ENCODE assay signal across 10 mouse cellular contexts in genomic region chr17:26505181-26505581, GRCm38 (mm10). TPM values are rescaled to one million over a fixed set of nuclear protein-coding genes. Genes with fewer than 3 reads are reported as not detected.
DNase-seq lines count a peak whose midpoint lies in the region; ATAC-seq and TF ChIP-seq lines count a peak whose summit lies in the region.
"Had no signal": no experiment of that assay in that cellular context is flagged by ENCODE, and none has a peak within 500 bp of the region (broad histone marks: within the 10 kb centered on the region; RNA-seq: fewer than 3 reads in every experiment).

No protein-coding gene starts in this region.

- peaks cover 16% of the 10 kb centered on the region for H3K4me1 ChIP-seq in embryonic fibroblast, embryonic 13.5 days (ENCODE audit: control insufficient read depth, insufficient read depth, low read length)
- H3K4me1 ChIP-seq in midbrain, embryonic 15.5 days = peaks cover 53% of the 10 kb centered on the region

- H3K4me2 ChIP-seq in midbrain, embryonic 15.5 days = 0 out of 2 replicates have a peak overlapping the region, but pooled peaks have one; percentile 8

- no peak overlapping the region for H3K27ac ChIP-seq in embryonic fibroblast, embryonic 13.5 days (ENCODE audit: insufficient read depth, low read length)
- H3K27ac ChIP-seq in midbrain, embryonic 15.5 days = no peak overlapping the region

- WGBS in midbrain, embryonic 15.5 days = 82% methylated on average over 3 of the region's 3 CpGs

- 0 out of 2 replicates have a peak, but pooled peaks have one; percentile 59 for TF ChIP-seq POLR2A in embryonic fibroblast, embryonic 13.5 days (IDR thresholded peaks at IDR 0.05; ENCODE audit: low read depth, low read length)

- no peak for ATAC-seq in midbrain, embryonic 15.5 days (replicated peaks)

- H3K27me3 ChIP-seq in midbrain, embryonic 15.5 days (replicated peaks) = no peaks in the 10 kb centered on the region

- H3K9ac ChIP-seq in midbrain, embryonic 15.5 days = no peak overlapping the region

- no peaks in the 10 kb centered on the region for H3K9me3 ChIP-seq in midbrain, embryonic 15.5 days

- peak; percentile 39 for DNase-seq in kidney, adult 9 months
- no peak for DNase-seq in kidney, postnatal 14 days
- DNase-seq in induced T-regulatory cell, adult 2 months (ENCODE audit: low read depth) = peak; percentile 57
- DNase-seq in right cerebral cortex, postnatal 36 days (ENCODE audit: low spot score in 2 of 2) = no peak
- DNase-seq in thymus, postnatal 14 days = no peak
- no peak for DNase-seq in urinary bladder, adult 2 months (ENCODE audit: low spot score)
- DNase-seq: cerebellum, adult 11 months; right cerebral cortex, adult 18-20 months had no signal

- no peak for TF ChIP-seq CTCF in embryonic fibroblast, embryonic 13.5 days (IDR thresholded peaks at IDR 0.05; ENCODE audit: borderline replicate concordance, insufficient read depth, low read length)

- H3K4me3 ChIP-seq in embryonic fibroblast, embryonic 13.5 days (ENCODE audit: insufficient read depth, low read length) = no peak overlapping the region; the same call in 1 of the 2 replicates
- no peak overlapping the region for H3K4me3 ChIP-seq in midbrain, embryonic 15.5 days

- H3K36me3 ChIP-seq in midbrain, embryonic 15.5 days (replicated peaks) = no peaks in the 10 kb centered on the region

RNA-seq across cellular contexts. Expression of gene Ergic1, which starts 56.1 kb away (rescaled TPM):
- 376 and 420 TPM in 2 replicates for polyA plus RNA-seq in embryonic fibroblast, embryonic 13.5 days (2011; ENCODE audit: insufficient read length, low read depth, missing spikeins)
- 100 and 109 TPM in 2 replicates for polyA plus RNA-seq in midbrain, embryonic 15.5 days (2015; fragmentation: Nextera tagmentation; extraction: Ambion mirVana)
- 152 and 155 TPM in 2 replicates for polyA plus RNA-seq in urinary bladder, adult 2 months (2012; rRNA removed)

RNA-seq across cellular contexts. Expression of gene Dusp1, which starts 56.7 kb away (rescaled TPM):
- polyA plus RNA-seq in embryonic fibroblast, embryonic 13.5 days (2011; ENCODE audit: insufficient read length, low read depth, missing spikeins) = 36.3 and 60.1 TPM in 2 replicates
- 42.5 and 42.8 TPM in 2 replicates for polyA plus RNA-seq in midbrain, embryonic 15.5 days (2015; fragmentation: Nextera tagmentation; extraction: Ambion mirVana)
- polyA plus RNA-seq in urinary bladder, adult 2 months (2012; rRNA removed) = 67.4 and 75.0 TPM in 2 replicates

Comparison
In these comparisons a context has a peak if more than half of its experiments do, and no peak if none do; other contexts are left out.
1. DNase-seq: peak in kidney, adult 9 months (single experiment) and induced T-regulatory cell, adult 2 months (single experiment); none in kidney, postnatal 14 days (single experiment), right cerebral cortex, postnatal 36 days (0 of 2), thymus, postnatal 14 days (single experiment) and urinary bladder, adult 2 months (single experiment).